Mouse (Mus musculus) cerebellum, adult 8-10 months (tissue): ENCODE data around the gene Cmtm7.

Experiments
- DNase-seq: peaks from one replicate; pipeline ENCODE4 v3.0.0; 2022

Gene Cmtm7

GRCm38 (mm10) chr9:114707805-114708204 is 73.9 kb downstream of the Cmtm7 start:
- no peak for DNase-seq
